Mouse (Mus musculus): ENCODE measurements around the gene H2-DMb1. TPM values are rescaled to one million over a fixed set of nuclear protein-coding genes. Genes with fewer than 3 reads are reported as not detected.

Gene H2-DMb1
- polyA plus RNA-seq, 1 experiment = 322 TPM

DNA sequence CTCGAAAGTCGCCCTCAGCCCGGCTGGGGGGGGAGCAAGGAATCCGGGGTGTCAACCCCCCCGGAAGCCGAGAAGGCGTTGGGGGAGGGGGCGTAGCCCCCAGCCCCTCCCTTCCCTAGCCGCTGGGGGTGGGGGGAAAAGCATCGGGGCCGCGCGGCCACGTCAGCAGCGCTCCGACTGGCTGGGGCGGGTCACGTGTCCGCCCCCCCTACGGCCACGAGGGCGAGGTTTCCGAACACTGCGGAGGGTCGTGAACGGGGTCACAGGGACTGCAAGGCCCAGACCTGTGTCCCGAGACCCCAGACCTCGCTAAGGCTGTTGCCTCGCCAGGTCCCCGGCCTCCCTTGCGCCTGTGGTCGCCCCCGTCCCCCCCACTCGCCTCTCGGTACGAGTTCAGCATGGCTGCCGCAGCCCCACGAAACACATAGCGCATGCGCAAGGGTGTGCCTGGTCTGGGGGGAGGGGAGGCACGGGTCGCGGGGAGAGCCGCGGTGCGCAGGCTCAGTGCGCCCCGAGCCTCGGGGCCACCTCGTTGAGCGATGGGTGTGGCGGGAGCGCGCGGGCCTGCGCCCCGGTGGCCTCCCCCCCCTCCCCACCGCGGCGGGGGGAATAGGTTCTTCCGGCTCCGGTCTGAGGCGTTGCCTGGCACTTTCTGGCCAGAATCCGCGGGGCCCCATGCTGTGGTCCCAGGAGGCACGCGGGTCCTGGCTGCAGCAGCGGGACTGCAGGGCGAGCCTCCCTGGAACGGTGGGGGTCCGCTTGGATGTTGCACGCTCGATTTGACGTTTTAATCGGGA, 30.5 kb upstream of the H2-DMb1 start, which contains the start of gene Brd2:
TSS of gene Brd2 (minus strand) at position 447 of the 797 bp plus-strand sequence.
- peaks cover 16% of the 10 kb centered on the region; the same call in 1 of the 2 replicates for H3K4me1 ChIP-seq (ENCODE audit: control insufficient read depth, insufficient read depth, insufficient read length)
- peaks cover 12% of the 10 kb centered on the region for H3K36me3 ChIP-seq (ENCODE audit: control insufficient read depth, insufficient read depth, low read length)
- H3K27ac ChIP-seq (ENCODE audit: insufficient read depth, low read length) = peak within 1 kb of the TSS; percentile 99
- peak; percentile 73 for TF ChIP-seq POLR2A (IDR thresholded peaks at IDR 0.05; ENCODE audit: low read depth, low read length)
- TF ChIP-seq CTCF (IDR thresholded peaks at IDR 0.05; ENCODE audit: extremely low read depth, insufficient read depth, insufficient read length, insufficient replicate concordance) = no peak
- under 1% methylated on average over 66 of the region's 75 CpGs for WGBS
- peak within 1 kb of the TSS; percentile 75 for H3K4me3 ChIP-seq (ENCODE audit: extremely low read depth, insufficient read depth, insufficient read length)
- H3K27me3 ChIP-seq (ENCODE audit: control insufficient read depth, insufficient read depth, low read length) = no peaks in the 10 kb centered on the region
- DNase-seq (ENCODE audit: low read depth in 1 of 2, low spot score in 2 of 2) = peak; percentile 91 to 98

- H3K27ac ChIP-seq (ENCODE audit: insufficient read depth, low read length) = peak overlapping the region; percentile 91; the same call in 1 of the 2 replicates
- H3K27me3 ChIP-seq (ENCODE audit: control insufficient read depth, insufficient read depth, low read length) = no peaks in the 10 kb centered on the region
- WGBS = 1% methylated on average over 7 of the region's 7 CpGs
- no peak for DNase-seq (ENCODE audit: low read depth in 1 of 2, low spot score in 2 of 2)
- TF ChIP-seq POLR2A (IDR thresholded peaks at IDR 0.05; ENCODE audit: low read depth, low read length) (no peak), CTCF (IDR thresholded peaks at IDR 0.05; ENCODE audit: extremely low read depth, insufficient read depth, insufficient read length, insufficient replicate concordance) (no peak)
- peak overlapping the region; percentile 72 for H3K4me3 ChIP-seq (ENCODE audit: extremely low read depth, insufficient read depth, insufficient read length)
- H3K4me1 ChIP-seq (ENCODE audit: control insufficient read depth, insufficient read depth, insufficient read length) = peaks cover 21% of the 10 kb centered on the region; the same call in 1 of the 2 replicates
- H3K36me3 ChIP-seq (ENCODE audit: control insufficient read depth, insufficient read depth, low read length) = peaks cover 11% of the 10 kb centered on the region
Measured at GRCm38 (mm10) chr17:34123111-34123510, 29.8 kb upstream of the H2-DMb1 start.

GRCm38 (mm10) chr17:34123518-34123917, 29.4 kb upstream of the H2-DMb1 start:
- Histone ChIP-seq H3K27ac (ENCODE audit: insufficient read depth, low read length) (peak overlapping the region; percentile 30), H3K36me3 (ENCODE audit: control insufficient read depth, insufficient read depth, low read length) (peaks cover 8% of the 10 kb centered on the region), H3K27me3 (ENCODE audit: control insufficient read depth, insufficient read depth, low read length) (no peaks in the 10 kb centered on the region), H3K4me1 (ENCODE audit: control insufficient read depth, insufficient read depth, insufficient read length) (peaks cover 24% of the 10 kb centered on the region; the same call in 1 of the 2 replicates), H3K4me3 (ENCODE audit: extremely low read depth, insufficient read depth, insufficient read length) (peak overlapping the region; percentile 72)
- TF ChIP-seq CTCF (IDR thresholded peaks at IDR 0.05; ENCODE audit: extremely low read depth, insufficient read depth, insufficient read length, insufficient replicate concordance) (no peak), POLR2A (IDR thresholded peaks at IDR 0.05; ENCODE audit: low read depth, low read length) (no peak)
- DNase-seq (ENCODE audit: low read depth in 1 of 2, low spot score in 2 of 2) = no peak
- 18% methylated on average over 2 of the region's 2 CpGs for WGBS

- peaks cover 34% of the 10 kb centered on the region; the same call in 1 of the 2 replicates for H3K4me1 ChIP-seq (ENCODE audit: control insufficient read depth, insufficient read depth, insufficient read length)
- WGBS = 28% methylated on average over 6 of the region's 6 CpGs
- peaks cover under 1% of the 10 kb centered on the region; the same call in 1 of the 2 replicates for H3K36me3 ChIP-seq (ENCODE audit: control insufficient read depth, insufficient read depth, low read length)
- H3K27ac ChIP-seq (ENCODE audit: insufficient read depth, low read length) = no peak overlapping the region
- TF ChIP-seq CTCF (IDR thresholded peaks at IDR 0.05; ENCODE audit: extremely low read depth, insufficient read depth, insufficient read length, insufficient replicate concordance) (no peak), POLR2A (IDR thresholded peaks at IDR 0.05; ENCODE audit: low read depth, low read length) (no peak)
- DNase-seq (ENCODE audit: low read depth in 1 of 2, low spot score in 2 of 2) = no peak
- no peaks in the 10 kb centered on the region for H3K27me3 ChIP-seq (ENCODE audit: control insufficient read depth, insufficient read depth, low read length)
- no peak overlapping the region for H3K4me3 ChIP-seq (ENCODE audit: extremely low read depth, insufficient read depth, insufficient read length)
Measured at GRCm38 (mm10) chr17:34124649-34125048, 28.2 kb upstream of the H2-DMb1 start.

- Histone ChIP-seq H3K27ac (ENCODE audit: insufficient read depth, low read length) (no peak overlapping the region), H3K27me3 (ENCODE audit: control insufficient read depth, insufficient read depth, low read length) (no peaks in the 10 kb centered on the region), H3K4me1 (ENCODE audit: control insufficient read depth, insufficient read depth, insufficient read length) (peaks cover 41% of the 10 kb centered on the region; the same call in 1 of the 2 replicates), H3K4me3 (ENCODE audit: extremely low read depth, insufficient read depth, insufficient read length) (no peak overlapping the region), H3K36me3 (ENCODE audit: control insufficient read depth, insufficient read depth, low read length) (no peaks in the 10 kb centered on the region)
- no peak for TF ChIP-seq CTCF (IDR thresholded peaks at IDR 0.05; ENCODE audit: extremely low read depth, insufficient read depth, insufficient read length, insufficient replicate concordance)
- TF ChIP-seq POLR2A (IDR thresholded peaks at IDR 0.05; ENCODE audit: low read depth, low read length) = no peak
- WGBS = 68% methylated on average over 9 of the region's 9 CpGs
- DNase-seq (ENCODE audit: low read depth in 1 of 2, low spot score in 2 of 2) = no peak
Measured at GRCm38 (mm10) chr17:34126826-34127420, 25.9 kb upstream of the H2-DMb1 start.

- Histone ChIP-seq H3K27me3 (ENCODE audit: control insufficient read depth, insufficient read depth, low read length) (no peaks in the 10 kb centered on the region), H3K36me3 (ENCODE audit: control insufficient read depth, insufficient read depth, low read length) (no peaks in the 10 kb centered on the region), H3K4me3 (ENCODE audit: extremely low read depth, insufficient read depth, insufficient read length) (no peak overlapping the region), H3K27ac (ENCODE audit: insufficient read depth, low read length) (0 out of 2 replicates have a peak overlapping the region, but pooled peaks have one; percentile 17), H3K4me1 (ENCODE audit: control insufficient read depth, insufficient read depth, insufficient read length) (peaks cover 41% of the 10 kb centered on the region; the same call in 1 of the 2 replicates)
- WGBS = 15% methylated on average over 6 of the region's 6 CpGs
- TF ChIP-seq POLR2A (IDR thresholded peaks at IDR 0.05; ENCODE audit: low read depth, low read length) = no peak
- no peak for TF ChIP-seq CTCF (IDR thresholded peaks at IDR 0.05; ENCODE audit: extremely low read depth, insufficient read depth, insufficient read length, insufficient replicate concordance)
- DNase-seq (ENCODE audit: low read depth in 1 of 2, low spot score in 2 of 2) = peak in 1 of 2 experiments; percentile 82
Measured at GRCm38 (mm10) chr17:34127475-34127874, 25.4 kb upstream of the H2-DMb1 start.
